Mouse (Mus musculus): ENCODE data around the gene Ifi27.
"Not testable (repeated sequence)": the region's sequence is repeated elsewhere in the genome, so short reads cannot be mapped to it uniquely, and the experiment has no call there.

The Ifi27 gene

GRCm38 (mm10) chr12:103433986-103434731 is at the start of gene Ifi27:
TSS of gene Ifi27 (plus strand) at chr12:103434211.
- in situ Hi-C loops (cut with MboI, MseI) = no loop called here

DNA sequence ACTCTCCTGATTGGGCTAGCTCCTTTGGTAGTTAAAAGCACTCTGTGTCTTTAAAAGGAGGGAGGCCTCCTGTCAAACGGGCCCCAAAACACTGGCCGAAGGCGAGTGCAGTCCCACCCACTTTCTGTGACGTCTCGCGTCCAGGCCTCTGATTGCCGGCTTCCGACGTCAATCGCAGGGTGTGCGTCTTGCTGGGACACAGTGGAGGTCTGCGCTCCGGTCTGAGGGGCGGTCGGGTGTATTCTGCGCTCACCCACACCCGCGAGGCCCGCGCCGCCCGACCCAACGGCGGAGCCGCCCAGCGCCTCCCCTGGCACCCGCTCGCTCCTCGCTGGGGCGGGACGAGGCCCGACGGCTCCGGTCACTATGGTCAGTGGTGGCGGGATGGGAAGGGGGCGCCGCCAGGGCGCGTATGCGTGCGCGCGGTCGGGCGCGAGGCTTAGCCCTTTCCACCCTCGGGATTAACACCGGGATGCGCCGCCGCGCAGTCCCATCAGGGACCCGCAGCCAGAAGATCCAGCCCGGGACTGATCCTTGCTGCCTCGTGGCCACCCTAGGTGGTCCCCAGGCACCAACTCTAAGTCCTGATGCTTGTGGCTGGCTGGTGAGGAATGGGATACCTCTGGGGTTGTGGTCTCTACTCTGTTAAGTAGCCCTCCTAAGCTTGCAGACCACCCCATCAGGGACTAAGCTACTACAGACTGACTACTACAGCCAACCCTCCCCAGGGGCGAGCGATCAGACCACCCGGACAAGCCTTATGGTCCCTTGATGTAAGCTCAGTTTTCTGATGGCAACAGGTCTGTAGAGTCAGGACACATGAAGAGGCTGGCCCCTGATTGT is 45.3 kb upstream of the Ifi27 start, which contains the start of gene Otub2:
Gene Otub2 (plus strand): TSS at position 178 of the 843 bp plus-strand sequence.
- in situ Hi-C loops (cut with MboI, MseI) = no loop called here

GRCm38 (mm10) chr12:103389348-103389727 is 44.7 kb upstream of the Ifi27 start:
- in situ Hi-C loops (cut with MboI, MseI) = no loop called here

DNA sequence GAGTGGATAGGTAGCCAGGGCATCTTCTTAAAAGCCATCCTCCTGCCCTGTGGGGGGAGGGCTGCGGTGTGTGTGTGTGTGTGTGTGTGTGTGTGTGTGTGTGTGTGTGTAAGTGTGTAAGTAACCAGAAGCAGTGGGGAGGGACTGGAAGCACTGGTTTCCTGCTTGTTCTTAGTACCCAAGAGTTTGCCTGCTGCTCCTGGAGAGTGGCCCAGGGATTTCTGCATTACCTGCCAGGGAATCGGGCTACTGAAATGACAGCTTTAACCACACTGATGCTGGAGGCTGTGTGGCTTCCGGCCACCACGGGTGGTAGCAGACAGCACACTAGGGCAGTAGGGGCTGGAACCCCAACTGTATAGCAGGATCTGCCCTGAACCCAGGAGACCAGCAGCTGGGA is 44.0 kb upstream of the Ifi27 start:
- in situ Hi-C loops (cut with MboI, MseI) = no loop called here

DNA sequence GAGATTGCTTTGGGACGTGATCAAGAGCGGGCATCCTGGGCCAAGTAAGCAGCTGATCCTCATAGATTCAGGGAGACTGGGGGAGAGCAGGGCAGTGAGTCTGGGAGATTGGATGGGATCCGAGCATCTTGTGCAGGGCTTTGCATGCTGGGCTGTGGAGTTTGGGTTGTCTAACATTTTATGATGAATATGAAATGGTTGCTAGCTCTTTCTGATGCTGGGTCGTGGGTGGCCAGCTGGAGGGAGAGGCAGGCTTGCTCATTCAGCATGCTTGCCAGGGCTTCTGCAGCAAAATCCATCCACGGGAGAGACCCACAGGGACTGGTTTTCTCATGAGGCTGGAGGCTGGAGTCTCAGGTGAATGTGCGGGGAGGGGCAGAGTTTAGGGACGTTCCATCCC is 42.9 kb upstream of the Ifi27 start:
- in situ Hi-C loops (cut with MboI, MseI) = no loop called here

DNA sequence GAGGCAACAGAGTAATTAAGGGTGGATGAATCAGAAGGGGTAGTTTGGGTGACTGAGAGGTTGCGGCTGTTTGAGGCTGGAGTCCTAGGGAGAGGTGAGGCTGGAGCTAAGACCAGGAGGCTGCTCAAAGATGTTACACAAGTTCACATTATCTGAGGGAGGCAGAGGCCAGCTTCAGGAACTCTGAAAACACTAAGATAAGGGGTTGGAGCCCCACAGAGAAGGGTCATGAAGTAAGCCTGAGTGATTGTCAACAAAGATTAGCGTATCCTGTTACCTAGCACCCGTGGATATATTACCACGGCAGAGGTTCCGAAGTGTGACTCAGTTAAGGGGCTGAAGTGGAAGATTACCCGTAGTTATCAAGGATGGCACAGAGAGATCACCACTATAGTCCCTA is 40.5 kb upstream of the Ifi27 start:
- in situ Hi-C loops (cut with MboI, MseI) = no loop called here

GRCm38 (mm10) chr12:103395486-103396275 is 38.3 kb upstream of the Ifi27 start:
- in situ Hi-C loops (cut with MboI, MseI) = no loop called here

GRCm38 (mm10) chr12:103396751-103397150 is 37.3 kb upstream of the Ifi27 start:
- in situ Hi-C loops (cut with MboI, MseI) = no loop called here

DNA sequence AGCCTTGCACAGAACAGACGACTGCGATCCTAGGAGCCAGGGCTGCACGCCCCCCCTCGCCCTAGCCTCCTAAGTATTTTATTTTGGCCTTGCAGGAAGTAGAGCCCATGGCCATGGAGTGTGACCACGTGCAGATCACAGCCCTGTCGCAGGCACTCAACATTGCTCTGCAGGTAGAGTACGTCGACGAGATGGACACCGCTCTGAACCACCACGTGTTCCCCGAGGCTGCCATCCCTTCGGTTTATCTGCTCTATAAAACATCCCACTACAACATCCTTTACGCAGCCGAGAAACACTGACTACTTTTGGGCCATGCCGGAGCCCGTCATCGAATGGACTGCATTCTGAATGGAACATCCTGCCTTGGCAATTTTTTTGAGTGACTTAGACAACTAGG is 29.9 kb upstream of the Ifi27 start:
- in situ Hi-C loops (cut with MboI, MseI) = no loop called here

- in situ Hi-C loops (cut with MboI, MseI) = no loop called here
Observed at GRCm38 (mm10) chr12:103407720-103408119, 26.3 kb upstream of the Ifi27 start, which contains the start of gene 9330161L09Rik. TSS of gene 9330161L09Rik (minus strand) at chr12:103407820.

DNA sequence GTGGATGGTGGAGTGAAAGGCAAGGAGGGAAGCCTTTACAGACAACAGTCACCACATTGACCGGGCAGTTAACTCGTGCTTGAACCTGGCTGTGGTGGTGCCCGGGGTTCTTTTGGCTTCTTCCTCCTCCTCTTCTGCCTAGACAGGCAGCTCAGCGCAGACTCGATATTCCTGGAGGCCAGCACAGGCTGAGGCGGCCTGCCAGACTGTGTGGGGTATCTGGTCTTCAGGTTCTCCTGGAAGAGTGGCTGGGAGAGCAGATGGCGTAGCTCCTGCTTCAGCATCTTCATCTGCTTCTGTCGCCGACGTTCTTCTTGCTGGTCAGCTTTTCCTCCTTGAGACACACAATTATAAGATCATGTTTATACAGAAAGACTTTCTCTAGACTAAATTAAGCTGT is 25.9 kb upstream of the Ifi27 start:
- in situ Hi-C loops (cut with MboI, MseI) = no loop called here

DNA sequence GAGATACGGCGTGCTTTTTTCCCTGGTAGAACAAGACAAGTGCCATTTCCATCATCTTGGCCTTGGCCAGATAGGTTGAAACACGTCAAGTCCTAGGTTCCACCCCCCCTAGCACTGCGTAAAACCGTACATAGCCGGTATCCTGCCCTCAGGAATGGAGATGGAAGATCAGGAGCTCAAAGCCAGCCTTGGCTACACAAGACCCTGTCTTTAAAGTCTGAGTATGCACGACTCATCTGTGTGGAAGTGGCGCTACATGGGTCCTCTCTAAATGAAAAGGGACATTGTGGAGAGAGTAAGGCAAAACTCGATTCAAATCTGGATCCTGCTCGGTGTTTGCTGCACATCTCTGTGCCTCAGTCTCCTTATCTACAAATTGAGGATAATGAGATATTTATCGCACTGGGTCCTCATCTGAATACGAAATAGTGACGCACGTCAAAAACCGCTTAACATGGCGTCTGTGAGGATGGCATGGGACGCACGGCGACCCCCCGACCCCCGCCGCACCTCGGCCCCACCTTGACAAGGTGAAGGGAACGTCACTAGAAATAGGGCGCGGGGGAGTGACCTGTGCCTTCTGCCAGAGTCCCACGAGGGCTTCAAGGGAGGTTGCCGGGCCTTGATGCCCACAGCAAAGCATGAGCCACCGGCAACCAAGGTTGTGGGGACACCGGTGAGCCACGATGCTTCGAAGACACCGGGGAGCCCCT is 8.8 kb upstream of the Ifi27 start:
- in situ Hi-C loops (cut with MboI, MseI) = loop anchor here (5.0 kb wide), 1 partner anchor 67 kb away; no protein-coding TSS in a partner anchor

GRCm38 (mm10) chr12:103425729-103426470 is 8.1 kb upstream of the Ifi27 start, which contains the start of gene Ddx24:
TSS of gene Ddx24 (minus strand) at chr12:103425830.
- in situ Hi-C loops (cut with MboI, MseI) = loop anchor here (5.0 kb wide), 1 partner anchor 66 kb away; no protein-coding TSS in a partner anchor

DNA sequence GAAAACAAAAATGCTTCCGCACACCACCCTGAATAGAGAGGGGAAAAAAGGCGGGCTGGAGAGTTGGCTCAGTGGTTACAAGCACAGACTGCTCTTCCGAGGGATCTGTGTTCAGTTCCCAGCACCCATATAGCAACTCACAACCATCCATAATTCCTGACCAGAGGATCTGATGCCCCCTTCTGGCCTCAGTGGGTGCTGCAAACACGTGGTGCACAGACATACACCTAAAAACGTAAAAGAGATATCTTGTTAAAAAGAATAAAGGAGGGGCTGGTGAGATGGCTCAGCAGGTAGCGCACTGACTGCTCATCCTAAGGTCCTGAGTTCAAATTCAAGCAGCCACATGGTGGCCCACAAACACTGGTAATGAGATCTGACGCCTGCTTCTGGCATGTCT is 7.3 kb upstream of the Ifi27 start:
- in situ Hi-C loops (cut with MboI, MseI) = loop anchor here (5.0 kb wide), 1 partner anchor 66 kb away; no protein-coding TSS in a partner anchor

- in situ Hi-C loops (cut with MboI, MseI) = no loop called here
Observed at GRCm38 (mm10) chr12:103433430-103433829, 581 bp upstream of the Ifi27 start.

GRCm38 (mm10) chr12:103434861-103435260 is 850 bp downstream of the Ifi27 start:
- in situ Hi-C loops (cut with MboI, MseI) = no loop called here

DNA sequence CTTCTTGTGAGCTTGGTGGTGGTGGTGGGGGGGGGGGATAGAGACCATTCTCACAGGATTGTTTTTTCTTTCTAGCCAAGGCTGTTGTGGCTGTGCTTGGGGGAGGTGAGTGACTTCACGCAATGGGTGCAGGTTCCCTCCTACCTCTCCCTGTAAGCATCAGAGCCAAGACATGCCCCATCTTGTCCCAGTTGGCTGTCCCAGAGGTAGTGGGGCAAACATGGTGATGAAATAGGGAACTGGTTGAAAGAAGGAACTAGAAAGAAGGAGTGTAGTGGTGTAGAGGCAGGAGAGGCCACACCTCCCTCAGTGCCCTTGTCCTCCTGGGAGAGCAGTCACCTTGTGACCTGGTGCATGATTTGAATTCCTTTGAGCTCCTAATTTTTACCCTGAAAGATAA is 3.6 kb downstream of the Ifi27 start:
- in situ Hi-C loops (cut with MboI, MseI) = no loop called here

- in situ Hi-C loops (cut with MboI, MseI) = no loop called here
Observed at GRCm38 (mm10) chr12:103443524-103443923, 9.5 kb downstream of the Ifi27 start, which contains the start of gene Ifi27l2a. TSS of gene Ifi27l2a (minus strand) at chr12:103443680.

GRCm38 (mm10) chr12:103444261-103444660 is 10.2 kb downstream of the Ifi27 start:
- in situ Hi-C loops (cut with MboI, MseI) = not testable (repeated sequence)

GRCm38 (mm10) chr12:103445060-103445459 is 11.0 kb downstream of the Ifi27 start:
- in situ Hi-C loops (cut with MboI, MseI) = no loop called here
